10 mouse cellular contexts compared by ENCODE assay signal in the genomic region with DNA sequence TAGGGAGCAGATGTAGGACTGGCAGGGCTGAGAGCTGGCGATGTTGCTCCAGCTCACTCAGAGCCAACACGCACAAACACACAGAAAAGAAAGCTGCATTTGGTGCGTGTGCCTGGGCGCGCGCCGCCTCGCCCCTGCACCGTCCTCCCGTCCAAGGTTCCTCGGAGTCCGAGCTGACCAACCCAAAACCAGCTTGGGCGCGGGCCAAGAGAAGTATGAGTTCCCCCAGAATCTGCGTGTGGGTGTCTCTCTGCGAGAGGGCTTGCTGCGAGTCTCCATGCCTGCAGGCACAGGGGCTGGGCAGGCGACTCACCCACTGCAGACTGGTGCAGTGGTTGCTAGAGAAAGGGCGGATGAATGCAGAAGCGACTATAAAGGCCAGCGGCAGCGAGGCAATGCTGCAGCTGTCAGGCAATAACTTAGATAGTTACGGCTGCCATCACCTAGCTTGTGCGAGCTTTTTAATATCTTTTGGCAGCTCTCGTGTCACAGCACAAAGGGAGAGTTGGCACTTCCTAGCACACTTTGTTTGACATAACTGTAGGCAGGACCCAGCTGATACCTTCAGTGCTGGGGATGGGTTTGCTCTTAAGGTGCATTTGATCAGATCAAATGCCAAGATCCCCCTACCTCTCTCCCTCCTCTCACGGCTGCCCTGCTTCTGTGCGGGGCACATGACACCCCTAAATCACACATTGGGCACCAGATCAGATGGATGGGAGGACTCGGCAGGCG.
DNase-seq lines count a peak whose midpoint lies in the region; ATAC-seq lines count a peak whose summit lies in the region.
"Had no signal": no experiment of that assay in that cellular context is flagged by ENCODE, and none has a peak within 500 bp of the region (broad histone marks: within the 10 kb centered on the region; RNA-seq: fewer than 3 reads in every experiment).

No protein-coding gene starts in this region.

- H3K27ac ChIP-seq in forebrain, embryonic 16.5 days (ENCODE audit: low read length), result peak overlapping the region; percentile 33; the same call in 1 of the 2 replicates
- no peak overlapping the region for H3K27ac ChIP-seq in forebrain, embryonic 13.5 days
- 0 out of 2 replicates have a peak overlapping the region, but pooled peaks have one; percentile 49 for H3K27ac ChIP-seq in midbrain, embryonic 14.5 days (replicated peaks; ENCODE audit: low read depth, low read length)
- H3K27ac ChIP-seq: kidney, postnatal 0 days; liver, embryonic 14.5 days had no signal

- 61% methylated on average over 29 of the region's 29 CpGs for WGBS in forebrain, embryonic 16.5 days
- WGBS in forebrain, embryonic 13.5 days, result 79% methylated on average over 29 of the region's 29 CpGs
- 72% methylated on average over 29 of the region's 29 CpGs for WGBS in midbrain, embryonic 14.5 days

- H3K9ac ChIP-seq in forebrain, embryonic 16.5 days (replicated peaks; ENCODE audit: low read depth, low read length), result 0 out of 2 replicates have a peak overlapping the region, but pooled peaks have one; percentile 38
- no peak overlapping the region for H3K9ac ChIP-seq in forebrain, embryonic 13.5 days
- H3K9ac ChIP-seq in midbrain, embryonic 14.5 days (replicated peaks; ENCODE audit: low read length), result no peak overlapping the region
- H3K9ac ChIP-seq: liver, embryonic 14.5 days had no signal

- H3K9me3 ChIP-seq in forebrain, embryonic 16.5 days (ENCODE audit: control insufficient read depth, low read length), result no peaks in the 10 kb centered on the region
- H3K9me3 ChIP-seq in forebrain, embryonic 13.5 days (replicated peaks), result no peaks in the 10 kb centered on the region
- H3K9me3 ChIP-seq in midbrain, embryonic 14.5 days (ENCODE audit: control insufficient read depth, low read length), result no peaks in the 10 kb centered on the region

- 0 out of 2 replicates have a peak overlapping the region, but pooled peaks have one; percentile 5 for H3K4me3 ChIP-seq in forebrain, embryonic 16.5 days (replicated peaks; ENCODE audit: low read length)
- no peak overlapping the region for H3K4me3 ChIP-seq in forebrain, embryonic 13.5 days
- H3K4me3 ChIP-seq in midbrain, embryonic 14.5 days (replicated peaks; ENCODE audit: low read depth, low read length), result no peak overlapping the region

- H3K4me1 ChIP-seq in forebrain, embryonic 16.5 days (replicated peaks; ENCODE audit: control insufficient read depth, insufficient read depth, low read length), result peaks cover 11% of the 10 kb centered on the region
- H3K4me1 ChIP-seq in forebrain, embryonic 13.5 days, result peaks cover 14% of the 10 kb centered on the region; the same call in 1 of the 2 replicates
- 0 out of 2 replicates have a peak, but pooled peaks cover 2% of the 10 kb centered on the region for H3K4me1 ChIP-seq in midbrain, embryonic 14.5 days (ENCODE audit: control insufficient read depth, insufficient read depth, low read length)

- peak overlapping the region; percentile 41 for H3K4me2 ChIP-seq in forebrain, embryonic 16.5 days (ENCODE audit: low read length)
- H3K4me2 ChIP-seq in forebrain, embryonic 13.5 days, result no peak overlapping the region
- no peak overlapping the region for H3K4me2 ChIP-seq in midbrain, embryonic 14.5 days (ENCODE audit: low read length)

- 0 out of 2 replicates have a peak, but pooled peaks have one; percentile 33 for ATAC-seq in forebrain, embryonic 16.5 days
- ATAC-seq in forebrain, embryonic 13.5 days, result no peak
- ATAC-seq in midbrain, embryonic 14.5 days (ENCODE audit: low FRiP score, low TSS enrichment), result no peak; the same call in 1 of the 2 replicates
- ATAC-seq in granulocyte monocyte progenitor cell, adult 5-6 weeks (replicated peaks; ENCODE audit: poor library complexity, severe bottlenecking), result no peak

- H3K36me3 ChIP-seq in forebrain, embryonic 16.5 days (ENCODE audit: control insufficient read depth, insufficient read depth), result no peaks in the 10 kb centered on the region
- no peaks in the 10 kb centered on the region for H3K36me3 ChIP-seq in forebrain, embryonic 13.5 days (ENCODE audit: poor library complexity, severe bottlenecking)
- H3K36me3 ChIP-seq in midbrain, embryonic 14.5 days (ENCODE audit: control insufficient read depth, insufficient read depth, low read length), result no peaks in the 10 kb centered on the region

- no peaks in the 10 kb centered on the region for H3K27me3 ChIP-seq in forebrain, embryonic 16.5 days (replicated peaks; ENCODE audit: control insufficient read depth, insufficient read depth, low read length)
- H3K27me3 ChIP-seq in forebrain, embryonic 13.5 days, result no peaks in the 10 kb centered on the region
- no peaks in the 10 kb centered on the region for H3K27me3 ChIP-seq in midbrain, embryonic 14.5 days (ENCODE audit: control insufficient read depth, insufficient read depth, low read length)

- DNase-seq in kidney, postnatal 10 days, result peak; percentile 17
- DNase-seq in kidney, adult 11 months, result no peak
- peak; percentile 59 for DNase-seq in adrenal gland, postnatal 10 days
- peak; percentile 51 for DNase-seq in midbrain, embryonic 14.5 days
- DNase-seq in T-cell, adult 2 months (ENCODE audit: low spot score), result no peak

Comparison
In these comparisons a context has a peak if more than half of its experiments do, and no peak if none do; other contexts are left out.
1. DNase-seq: peak in kidney, postnatal 10 days (single experiment), adrenal gland, postnatal 10 days (single experiment) and midbrain, embryonic 14.5 days (single experiment); none in kidney, adult 11 months (single experiment) and T-cell, adult 2 months (single experiment).